ENCODE assay signal across 7 mouse cellular contexts in genomic region chr1:151342968-151343367, GRCm38 (mm10). TPM values are rescaled to one million over a fixed set of nuclear protein-coding genes. Genes with fewer than 3 reads are reported as not detected.
DNase-seq lines count a peak whose midpoint lies in the region; ATAC-seq and TF ChIP-seq lines count a peak whose summit lies in the region.

No protein-coding gene starts in this region.

- no peak for TF ChIP-seq CTCF in kidney, postnatal 0 days (IDR thresholded peaks at IDR 0.05; ENCODE audit: low read depth)
- no peak for TF ChIP-seq CTCF in thymus, adult 2 months (IDR thresholded peaks at IDR 0.05; ENCODE audit: borderline replicate concordance, control insufficient read depth, extremely low read depth, insufficient read depth, low read length, poor library complexity)

- no peaks in the 10 kb centered on the region for H3K9me3 ChIP-seq in heart, embryonic 11.5 days (replicated peaks; ENCODE audit: control insufficient read depth, low read length)
- H3K9me3 ChIP-seq in kidney, postnatal 0 days (replicated peaks; ENCODE audit: low read length): no peaks in the 10 kb centered on the region
- H3K9me3 ChIP-seq in midbrain, embryonic 12.5 days: no peaks in the 10 kb centered on the region

- H3K27ac ChIP-seq in heart, embryonic 11.5 days (ENCODE audit: low read depth, low read length): peak overlapping the region; percentile 95
- peak overlapping the region; percentile 97 for H3K27ac ChIP-seq in kidney, postnatal 0 days
- H3K27ac ChIP-seq in midbrain, embryonic 12.5 days (replicated peaks): no peak overlapping the region
- no peak overlapping the region for H3K27ac ChIP-seq in thymus, adult 2 months (ENCODE audit: control insufficient read depth, insufficient read depth, low read length)

- H3K27me3 ChIP-seq in heart, embryonic 11.5 days (ENCODE audit: control insufficient read depth, insufficient read depth, low read length): no peaks in the 10 kb centered on the region
- H3K27me3 ChIP-seq in kidney, postnatal 0 days (ENCODE audit: insufficient read depth, low read length): no peaks in the 10 kb centered on the region
- H3K27me3 ChIP-seq in midbrain, embryonic 12.5 days: no peaks in the 10 kb centered on the region
- H3K27me3 ChIP-seq in thymus, adult 2 months (ENCODE audit: control insufficient read depth, insufficient read depth, low read length): no peaks in the 10 kb centered on the region

- peaks cover 49% of the 10 kb centered on the region for H3K4me1 ChIP-seq in heart, embryonic 11.5 days (ENCODE audit: control insufficient read depth, insufficient read depth, low read length)
- H3K4me1 ChIP-seq in kidney, postnatal 0 days (replicated peaks; ENCODE audit: insufficient read depth, low read length): 0 out of 2 replicates have a peak, but pooled peaks cover 8% of the 10 kb centered on the region
- H3K4me1 ChIP-seq in midbrain, embryonic 12.5 days: peaks cover 30% of the 10 kb centered on the region
- peaks cover 2% of the 10 kb centered on the region; the same call in 1 of the 2 replicates for H3K4me1 ChIP-seq in thymus, adult 2 months (replicated peaks; ENCODE audit: control insufficient read depth, insufficient read depth, low read length)

- H3K4me3 ChIP-seq in heart, embryonic 11.5 days (ENCODE audit: low read depth, low read length): peak overlapping the region; percentile 97
- H3K4me3 ChIP-seq in kidney, postnatal 0 days (replicated peaks; ENCODE audit: low read depth, low read length): peak overlapping the region; percentile 94
- H3K4me3 ChIP-seq in midbrain, embryonic 12.5 days: no peak overlapping the region
- H3K4me3 ChIP-seq in thymus, adult 2 months (ENCODE audit: control insufficient read depth, insufficient read depth, low read length): no peak overlapping the region

- peak overlapping the region; percentile 83 for H3K4me2 ChIP-seq in heart, embryonic 11.5 days
- H3K4me2 ChIP-seq in kidney, postnatal 0 days (ENCODE audit: low read length): peak overlapping the region; percentile 68
- peak overlapping the region; percentile 73 for H3K4me2 ChIP-seq in midbrain, embryonic 12.5 days (replicated peaks)

- ATAC-seq in heart, embryonic 11.5 days (replicated peaks; ENCODE audit: insufficient number of reproducible peaks, low FRiP score, low TSS enrichment): no peak
- no peak for ATAC-seq in kidney, postnatal 0 days (replicated peaks; ENCODE audit: low FRiP score, low read depth)
- ATAC-seq in midbrain, embryonic 12.5 days (ENCODE audit: low FRiP score, low read depth): no peak

- peak; percentile 88 for DNase-seq in A20 (ENCODE audit: low read depth, low spot score)
- DNase-seq in MEL-GATA-1-ER (ENCODE audit: extremely low read depth, low read depth): peak; percentile 56
- DNase-seq in kidney, postnatal 0 days (ENCODE audit: low spot score): peak; percentile 45
- DNase-seq in yolk sac, embryonic 10.5 days (ENCODE audit: low spot score): no peak
- no peak for DNase-seq in thymus, adult 2 months

- no peak for TF ChIP-seq POLR2A in thymus, adult 2 months (IDR thresholded peaks at IDR 0.05; ENCODE audit: control insufficient read depth, extremely low read depth, insufficient read depth, low read length, poor library complexity)

- 0 out of 2 replicates have a peak overlapping the region, but pooled peaks have one; percentile 99 for H3K9ac ChIP-seq in heart, embryonic 11.5 days (ENCODE audit: low read depth, low read length)
- H3K9ac ChIP-seq in kidney, postnatal 0 days (ENCODE audit: low read depth, low read length): peak overlapping the region; percentile 95; the same call in 1 of the 2 replicates
- no peak overlapping the region for H3K9ac ChIP-seq in midbrain, embryonic 12.5 days (replicated peaks)

- whole genome bisulfite sequencing in heart, embryonic 11.5 days (ENCODE audit: insufficient replicate concordance): 22% methylated on average over 6 of the region's 6 CpGs
- 21% methylated on average over 6 of the region's 6 CpGs for WGBS in kidney, postnatal 0 days
- 36% methylated on average over 6 of the region's 6 CpGs for WGBS in midbrain, embryonic 12.5 days
- WGBS in thymus, adult 2 months: 15% methylated on average over 6 of the region's 6 CpGs

- H3K36me3 ChIP-seq in heart, embryonic 11.5 days (ENCODE audit: control insufficient read depth, insufficient read depth, low read length): no peaks in the 10 kb centered on the region
- H3K36me3 ChIP-seq in kidney, postnatal 0 days (ENCODE audit: insufficient read depth, low read length): no peaks in the 10 kb centered on the region
- no peaks in the 10 kb centered on the region for H3K36me3 ChIP-seq in midbrain, embryonic 12.5 days
- no peaks in the 10 kb centered on the region for H3K36me3 ChIP-seq in thymus, adult 2 months (ENCODE audit: control insufficient read depth, insufficient read depth, low read length)

RNA-seq across cellular contexts. Expression of gene Ivns1abp, which starts 1.3 kb away (rescaled TPM):
- 228 and 296 TPM in 2 replicates for polyA plus RNA-seq in heart, embryonic 11.5 days (2014; fragmentation: Nextera tagmentation; extraction: Ambion mirVana)
- 432 and 474 TPM in 2 replicates for polyA plus RNA-seq in kidney, postnatal 0 days (2015; fragmentation: Nextera tagmentation; extraction: Ambion mirVana)
- 367 and 379 TPM in 2 replicates for polyA plus RNA-seq in midbrain, embryonic 12.5 days (2016; fragmentation: Nextera tagmentation; extraction: Ambion mirVana)
- 85.7 and 93.8 TPM in 2 replicates for polyA plus RNA-seq in thymus, adult 2 months (2012; rRNA removed)

Comparison
In these comparisons a context has a peak if more than half of its experiments do, and no peak if none do; other contexts are left out.
1. DNase-seq: peak in A20 (single experiment), MEL-GATA-1-ER (single experiment) and kidney, postnatal 0 days (single experiment); none in yolk sac, embryonic 10.5 days (single experiment) and thymus, adult 2 months (single experiment).
2. H3K27ac ChIP-seq: peak in heart, embryonic 11.5 days (single experiment) and kidney, postnatal 0 days (single experiment); none in midbrain, embryonic 12.5 days (single experiment) and thymus, adult 2 months (single experiment).
3. H3K4me3 ChIP-seq: peak in heart, embryonic 11.5 days (single experiment) and kidney, postnatal 0 days (single experiment); none in midbrain, embryonic 12.5 days (single experiment) and thymus, adult 2 months (single experiment).
4. Peak in every context shown above with its lines, with median percentiles within 50 percentile points of each other: H3K4me2 ChIP-seq.